Mouse (Mus musculus) inflammation-experienced regulatory T-cells, adult 16 weeks (primary cell): ENCODE measurements around the gene Gm47283. TPM values are rescaled to one million over a fixed set of nuclear protein-coding genes. Genes with fewer than 3 reads are reported as not detected.

Source experiments
- polyA plus RNA-seq: library from polyadenylated mRNA; unstranded; fragments of 100-300 nt; shearing (Covaris generic); gene quantifications from one replicate; pipeline ENCODE4 v1.2.1, GENCODE M21; 2017

Gene Gm47283
- not detected for polyA plus RNA-seq

GRCm38 (mm10) chrY:90784438-90784837 lies at the start of gene Gm47283:
Gm47283 (plus strand) TSS chrY:90784738.

DNA sequence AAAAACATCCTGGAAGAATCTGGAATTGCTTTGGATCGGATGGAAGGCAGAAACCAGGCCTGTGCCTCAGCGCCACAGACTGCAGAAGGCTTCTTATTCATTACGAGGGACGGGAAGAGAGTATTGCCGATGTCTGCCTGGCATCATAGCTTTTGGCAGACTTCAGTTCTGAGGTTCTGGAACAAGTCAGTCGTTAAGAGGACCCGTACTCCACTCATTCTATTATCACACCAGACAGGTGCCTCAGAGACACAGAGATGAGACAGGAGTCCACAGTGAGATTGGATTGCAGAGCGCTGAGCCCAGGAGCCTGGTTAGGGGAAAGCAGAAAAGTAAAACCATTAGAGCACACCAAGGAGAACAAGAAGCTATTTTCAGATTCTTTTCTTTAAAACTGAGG lies 29.8 kb upstream of the Gm47283 start, which contains the start of gene Gm21860:
Gene Gm21860, minus strand, starts transcription at position 101 of the 400 bp plus-strand sequence.

GRCm38 (mm10) chrY:90839077-90839476 lies 54.5 kb downstream of the Gm47283 start, which contains the start of gene Gm21748:
Gm21748 (minus strand) TSS chrY:90839177.

Other genes with a start within 250 kb of the Gm47283 start
- gene Gm21860, start 29.9 kb upstream of the Gm47283 start, polyA plus RNA-seq, result not detected
- not detected for gene Gm21748, start 54.4 kb downstream of the Gm47283 start, polyA plus RNA-seq